Mouse (Mus musculus): ENCODE results near the gene Maml3. TPM values are rescaled to one million over a fixed set of nuclear protein-coding genes. Genes with fewer than 3 reads are reported as not detected.

Gene Maml3
- polyA plus RNA-seq, 1 experiment = 2.2 TPM

DNA sequence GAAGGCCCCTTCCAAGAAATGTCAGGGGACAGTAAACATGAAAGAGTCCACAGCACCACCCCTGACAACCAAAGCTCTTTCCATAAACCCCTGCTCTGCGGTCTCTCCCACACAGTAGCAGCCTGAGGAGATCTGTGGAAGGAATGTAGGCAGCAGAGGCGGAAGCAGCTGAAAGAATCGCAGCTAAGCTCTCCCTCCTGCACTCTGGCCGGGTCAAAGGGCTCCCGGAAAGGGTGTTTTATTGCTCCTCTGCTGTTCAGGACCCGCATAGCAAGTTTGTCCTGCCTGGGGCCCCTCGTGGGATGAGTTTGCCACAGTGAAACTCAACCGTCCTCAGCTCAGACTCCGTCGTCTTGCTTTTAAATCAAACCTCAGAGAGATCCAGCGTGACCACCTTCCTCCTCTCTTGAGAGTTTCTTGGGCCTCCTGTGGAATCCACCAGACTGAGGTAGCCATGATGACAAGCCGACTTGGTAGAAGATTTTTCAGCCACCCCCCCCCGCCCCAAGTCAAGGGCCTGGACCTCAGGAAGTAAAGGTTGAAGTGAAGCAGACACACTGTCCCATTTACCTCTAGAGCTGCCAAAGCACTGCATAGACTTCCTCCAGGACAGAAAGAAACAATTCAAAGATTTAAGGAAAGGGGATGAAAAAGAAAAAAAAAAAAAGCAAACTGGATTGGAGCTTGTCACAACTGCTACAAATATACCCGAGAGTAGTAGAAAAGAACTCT is 70.9 kb downstream of the Maml3 start:
- Histone ChIP-seq H3K27me3 (ENCODE audit: control insufficient read depth, insufficient read depth, insufficient read length) (no peaks in the 10 kb centered on the region), H3K79me2 (ENCODE audit: control insufficient read depth, insufficient read depth) (no peaks in the 10 kb centered on the region), H3K79me3 (ENCODE audit: low read depth) (no peaks in the 10 kb centered on the region), H3K36me3 (ENCODE audit: control insufficient read depth, insufficient read depth) (no peaks in the 10 kb centered on the region), H3ac (ENCODE audit: control insufficient read depth, insufficient read length, low read depth) (no peak overlapping the region), H3K4me3 (ENCODE audit: insufficient read depth, poor library complexity, severe bottlenecking) (no peak overlapping the region)
- TF ChIP-seq FOSL1 (IDR thresholded peaks at IDR 0.05; ENCODE audit: insufficient read depth, low read length, poor library complexity, severe bottlenecking) = no peak
- no peak for TF ChIP-seq MYOD1 (IDR thresholded peaks at IDR 0.05; ENCODE audit: control insufficient read depth, insufficient read length, low read depth)
- no peak for TF ChIP-seq CEBPB (IDR thresholded peaks at IDR 0.05; ENCODE audit: low read depth)

DNA sequence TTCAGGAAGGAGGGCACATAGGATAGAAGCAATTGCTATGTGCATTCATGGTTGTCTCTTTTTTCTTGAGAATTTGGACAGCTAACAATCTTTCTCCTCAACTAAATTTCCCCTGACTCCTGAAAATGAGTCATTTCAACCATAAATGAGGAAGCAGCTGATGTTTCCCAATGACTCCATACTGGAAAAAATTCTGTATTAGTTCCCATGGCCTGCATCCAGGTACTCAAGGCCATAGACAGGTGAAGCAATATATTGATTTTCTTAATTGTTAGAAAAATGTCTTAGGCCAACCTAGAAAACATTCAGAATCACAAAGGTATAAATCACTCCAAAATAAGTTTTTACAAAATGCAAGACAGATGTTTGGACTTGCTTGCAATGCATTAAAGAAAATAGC is 73.5 kb downstream of the Maml3 start:
- H3K27me3 ChIP-seq (ENCODE audit: control insufficient read depth, insufficient read depth, insufficient read length) = no peaks in the 10 kb centered on the region
- H3K36me3 ChIP-seq (ENCODE audit: control insufficient read depth, insufficient read depth) = no peaks in the 10 kb centered on the region
- TF ChIP-seq FOSL1 (IDR thresholded peaks at IDR 0.05; ENCODE audit: insufficient read depth, low read length, poor library complexity, severe bottlenecking) (no peak), MYOD1 (IDR thresholded peaks at IDR 0.05; ENCODE audit: control insufficient read depth, insufficient read length, low read depth) (no peak), USF1 (IDR thresholded peaks at IDR 0.05; ENCODE audit: low read depth) (no peak), MAX (IDR thresholded peaks at IDR 0.05) (no peak), MYOG (IDR thresholded peaks at IDR 0.05; ENCODE audit: control insufficient read depth, extremely low read depth, insufficient read length) (no peak), CEBPB (IDR thresholded peaks at IDR 0.05; ENCODE audit: low read depth) (no peak), CTCF (IDR thresholded peaks at IDR 0.05; ENCODE audit: control insufficient read depth, insufficient read depth, insufficient read length) (no peak)

DNA sequence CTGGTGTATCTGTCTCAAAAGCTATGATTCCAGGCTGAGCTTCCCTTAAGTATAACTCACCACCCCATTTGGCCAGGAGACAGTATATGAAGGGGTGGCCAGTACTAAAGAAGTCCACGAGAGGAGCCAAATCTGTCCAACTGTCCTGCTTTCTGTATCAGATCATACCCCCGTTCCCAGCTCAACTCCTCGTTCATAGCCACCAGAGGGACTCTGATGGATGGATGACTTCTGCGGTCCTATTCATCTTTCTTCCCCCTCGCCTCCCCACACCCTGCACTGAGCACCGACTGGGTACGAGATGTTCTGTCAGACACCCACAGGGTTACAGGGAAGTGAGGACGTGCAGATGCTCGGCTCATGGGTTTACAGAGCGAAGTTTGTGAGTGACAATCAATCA is 74.8 kb downstream of the Maml3 start:
- H3K79me2 ChIP-seq (ENCODE audit: control insufficient read depth, insufficient read depth) = no peaks in the 10 kb centered on the region
- no peak overlapping the region for H3K4me3 ChIP-seq (ENCODE audit: insufficient read depth, poor library complexity, severe bottlenecking)
- no peaks in the 10 kb centered on the region for H3K36me3 ChIP-seq (ENCODE audit: control insufficient read depth, insufficient read depth)
- H3K27me3 ChIP-seq (ENCODE audit: control insufficient read depth, insufficient read depth, insufficient read length) = no peaks in the 10 kb centered on the region
- H3ac ChIP-seq (ENCODE audit: control insufficient read depth, insufficient read length, low read depth) = no peak overlapping the region
- no peak for TF ChIP-seq USF1 (IDR thresholded peaks at IDR 0.05; ENCODE audit: low read depth)
- no peak for TF ChIP-seq MYOD1 (IDR thresholded peaks at IDR 0.05; ENCODE audit: control insufficient read depth, insufficient read length, low read depth)
- no peak for TF ChIP-seq CTCF (IDR thresholded peaks at IDR 0.05; ENCODE audit: control insufficient read depth, insufficient read depth, insufficient read length)
- no peak for TF ChIP-seq MYOG (IDR thresholded peaks at IDR 0.05; ENCODE audit: control insufficient read depth, extremely low read depth, insufficient read length)
- TF ChIP-seq CEBPB (IDR thresholded peaks at IDR 0.05; ENCODE audit: low read depth) = no peak
- no peak for TF ChIP-seq FOSL1 (IDR thresholded peaks at IDR 0.05; ENCODE audit: insufficient read depth, low read length, poor library complexity, severe bottlenecking)
- TF ChIP-seq MAX (IDR thresholded peaks at IDR 0.05) = no peak
- H3K79me3 ChIP-seq (ENCODE audit: low read depth) = no peaks in the 10 kb centered on the region

More for the DNA sequence above, 73.5 kb downstream of the Maml3 start:
- Histone ChIP-seq H3ac (ENCODE audit: control insufficient read depth, insufficient read length, low read depth) (no peak overlapping the region), H3K4me3 (ENCODE audit: insufficient read depth, poor library complexity, severe bottlenecking) (no peak overlapping the region), H3K79me2 (ENCODE audit: control insufficient read depth, insufficient read depth) (no peaks in the 10 kb centered on the region), H3K79me3 (ENCODE audit: low read depth) (no peaks in the 10 kb centered on the region)

DNA sequence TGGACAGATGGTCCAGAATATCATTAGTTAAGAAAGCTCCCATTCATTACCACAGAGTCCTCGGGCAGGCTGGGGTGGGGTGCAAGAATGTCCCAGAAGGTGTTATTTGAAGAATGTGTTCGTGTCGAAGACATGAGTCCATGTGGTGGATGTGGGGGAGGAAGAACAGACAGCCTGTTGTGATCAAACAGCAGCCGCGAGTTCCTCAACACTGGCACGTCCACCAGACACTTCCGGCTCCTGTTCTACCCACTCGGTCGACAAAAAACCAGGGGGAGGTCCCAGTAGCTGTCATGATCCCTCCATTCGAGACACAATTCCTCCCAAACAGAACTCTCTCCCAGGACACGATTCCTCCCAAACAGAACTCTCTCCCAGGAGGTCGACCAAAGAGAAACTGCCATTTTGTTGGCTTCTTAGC is 75.2 kb downstream of the Maml3 start:
- H3ac ChIP-seq (ENCODE audit: control insufficient read depth, insufficient read length, low read depth) = no peak overlapping the region
- no peak for TF ChIP-seq USF1 (IDR thresholded peaks at IDR 0.05; ENCODE audit: low read depth)
- no peak for TF ChIP-seq CEBPB (IDR thresholded peaks at IDR 0.05; ENCODE audit: low read depth)
- no peak for TF ChIP-seq CTCF (IDR thresholded peaks at IDR 0.05; ENCODE audit: control insufficient read depth, insufficient read depth, insufficient read length)
- no peak for TF ChIP-seq MAX (IDR thresholded peaks at IDR 0.05)
- TF ChIP-seq MYOD1 (IDR thresholded peaks at IDR 0.05; ENCODE audit: control insufficient read depth, insufficient read length, low read depth) = no peak
- no peak for TF ChIP-seq FOSL1 (IDR thresholded peaks at IDR 0.05; ENCODE audit: insufficient read depth, low read length, poor library complexity, severe bottlenecking)
- TF ChIP-seq MYOG (IDR thresholded peaks at IDR 0.05; ENCODE audit: control insufficient read depth, extremely low read depth, insufficient read length) = no peak
- H3K36me3 ChIP-seq (ENCODE audit: control insufficient read depth, insufficient read depth) = no peaks in the 10 kb centered on the region
- no peaks in the 10 kb centered on the region for H3K79me3 ChIP-seq (ENCODE audit: low read depth)
- no peak overlapping the region for H3K4me3 ChIP-seq (ENCODE audit: insufficient read depth, poor library complexity, severe bottlenecking)
- H3K79me2 ChIP-seq (ENCODE audit: control insufficient read depth, insufficient read depth) = no peaks in the 10 kb centered on the region
- no peaks in the 10 kb centered on the region for H3K27me3 ChIP-seq (ENCODE audit: control insufficient read depth, insufficient read depth, insufficient read length)

DNA sequence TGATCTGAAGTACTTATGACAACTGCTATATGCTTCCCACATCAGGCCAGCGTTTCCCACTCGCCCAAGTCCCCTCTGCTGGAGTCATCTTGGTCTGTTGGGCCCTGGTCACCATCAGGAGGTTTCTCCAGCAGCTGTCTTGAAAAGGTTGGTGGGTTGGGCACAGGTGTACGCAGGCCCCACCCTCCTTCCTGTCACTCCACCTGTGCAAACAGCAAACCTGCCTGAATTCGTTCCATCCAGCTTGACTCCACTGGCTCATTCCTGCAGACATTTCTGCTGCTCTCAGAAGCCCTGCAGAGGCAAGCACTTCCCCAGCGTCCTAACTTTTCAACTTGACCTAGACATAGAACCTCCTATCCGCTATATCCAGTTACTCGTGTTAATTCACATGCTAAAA is 76.9 kb downstream of the Maml3 start:
- no peak overlapping the region for H3K4me3 ChIP-seq (ENCODE audit: insufficient read depth, poor library complexity, severe bottlenecking)
- no peak for TF ChIP-seq MAX (IDR thresholded peaks at IDR 0.05)
- no peak for TF ChIP-seq MYOG (IDR thresholded peaks at IDR 0.05; ENCODE audit: control insufficient read depth, extremely low read depth, insufficient read length)
- no peak for TF ChIP-seq USF1 (IDR thresholded peaks at IDR 0.05; ENCODE audit: low read depth)
- TF ChIP-seq FOSL1 (IDR thresholded peaks at IDR 0.05; ENCODE audit: insufficient read depth, low read length, poor library complexity, severe bottlenecking) = no peak
- no peak for TF ChIP-seq CEBPB (IDR thresholded peaks at IDR 0.05; ENCODE audit: low read depth)
- no peak for TF ChIP-seq MYOD1 (IDR thresholded peaks at IDR 0.05; ENCODE audit: control insufficient read depth, insufficient read length, low read depth)
- TF ChIP-seq CTCF (IDR thresholded peaks at IDR 0.05; ENCODE audit: control insufficient read depth, insufficient read depth, insufficient read length) = no peak
- no peaks in the 10 kb centered on the region for H3K79me3 ChIP-seq (ENCODE audit: low read depth)
- H3ac ChIP-seq (ENCODE audit: control insufficient read depth, insufficient read length, low read depth) = no peak overlapping the region
- no peaks in the 10 kb centered on the region for H3K79me2 ChIP-seq (ENCODE audit: control insufficient read depth, insufficient read depth)
- H3K36me3 ChIP-seq (ENCODE audit: control insufficient read depth, insufficient read depth) = no peaks in the 10 kb centered on the region
- H3K27me3 ChIP-seq (ENCODE audit: control insufficient read depth, insufficient read depth, insufficient read length) = no peaks in the 10 kb centered on the region

All from C2C12 (cell line).